Mouse (Mus musculus) erythroblast, embryonic 14.5 days (primary cell): ENCODE data around the gene Ndufa6.

Source experiments
- GATA1 ChIP-seq: IDR thresholded peaks from 2 replicates; pipeline ENCODE4 v1.6.1; 2012; ENCODE audit warnings: low read length, inconsistent platforms, mixed read lengths
- TAL1 ChIP-seq: IDR thresholded peaks from 3 replicates; pipeline ENCODE4 v1.6.1; 2012; ENCODE audit warnings: low read length, inconsistent platforms, mixed read lengths

GRCm38 (mm10) chr15:82378261-82379180, 24.4 kb upstream of the Ndufa6 start:
- no peak for TF ChIP-seq GATA1
- no peak for TF ChIP-seq TAL1
